Mouse (Mus musculus) heart, postnatal 0 days (tissue): Measurements from ENCODE around the gene Rsbn1l. TPM values are rescaled to one million over a fixed set of nuclear protein-coding genes. Genes with fewer than 3 reads are reported as not detected.

Experiments used
- ATAC-seq: fragments of 200-750 bp; cut with Nextera tagmentation; 2 replicates; pipeline ENCODE4 v1.8.0; 2017; ENCODE audit warnings: low read depth, moderate number of reproducible peaks, moderate library complexity; ENCODE audit not compliant: insufficient read depth
- DNase-seq: peaks from one replicate; pipeline ENCODE4 v3.0.0-alpha.2; 2016; ENCODE audit warnings: low spot score
- H3K27ac ChIP-seq: fragments of 300-500 bp; sonication (generic); 2 replicates; pipeline ENCODE4 v1.5.1; 2014; ENCODE audit warnings: low read depth, mild to moderate bottlenecking
- H3K27me3 ChIP-seq: fragments of 300-500 bp; sonication (generic); 2 replicates; pipeline ENCODE4 v1.6.1; 2014; ENCODE audit warnings: low read length, mixed read lengths; ENCODE audit not compliant: control insufficient read depth, insufficient read depth
- H3K36me3 ChIP-seq: fragments of 300-500 bp; sonication (generic); replicated peaks from 2 replicates; pipeline ENCODE4 v1.6.1; 2014; ENCODE audit warnings: low read length, mixed read lengths; ENCODE audit not compliant: control insufficient read depth, insufficient read depth
- H3K4me1 ChIP-seq: fragments of 300-500 bp; sonication (generic); 2 replicates; pipeline ENCODE4 v1.6.1; 2014; ENCODE audit warnings: antibody characterized with exemption; ENCODE audit not compliant: control insufficient read depth, insufficient read depth
- H3K4me2 ChIP-seq: fragments of 300-500 bp; sonication (generic); 2 replicates; pipeline ENCODE4 v1.6.1; 2014; ENCODE audit warnings: low read depth, mild to moderate bottlenecking, low read length, moderate library complexity
- H3K4me3 ChIP-seq: fragments of 300-500 bp; sonication (generic); 2 replicates; pipeline ENCODE4 v1.5.1; 2014; ENCODE audit warnings: low read depth, low read length
- H3K9ac ChIP-seq: fragments of 300-500 bp; sonication (generic); replicated peaks from 2 replicates; pipeline ENCODE4 v1.6.1; 2014; ENCODE audit warnings: low read depth, low read length, mixed read lengths
- H3K9me3 ChIP-seq: fragments of 300-500 bp; sonication (generic); replicated peaks from 2 replicates; pipeline ENCODE4 v1.6.1; 2016; ENCODE audit warnings: low read length; ENCODE audit not compliant: control insufficient read depth
- CTCF ChIP-seq: IDR thresholded peaks from 2 replicates; pipeline ENCODE4 v1.5.1; 2016; ENCODE audit warnings: antibody characterized with exemption, control low read depth, low read depth
- EP300 ChIP-seq: IDR thresholded peaks from 2 replicates; pipeline ENCODE4 v1.6.1; 2016; ENCODE audit warnings: antibody characterized with exemption, low read depth
- WGBS: fragments of 180-500 bp; shearing (Covaris S2); extraction: QIAGEN DNeasy Blood & Tissue Kit; methylation state at CpG from one replicate; pipeline ENCODE4 v1.1.7; 2014; 5-methylcytosine and 5-hydroxymethylcytosine counted together
- polyA plus RNA-seq: library from polyadenylated mRNA; unstranded; fragments of >200 nt; fragmentation: Nextera tagmentation; extraction: Ambion mirVana; gene quantifications from 2 replicates; pipeline ENCODE4 v1.2.1, GENCODE M21; 2015
- total RNA-seq: library from RNA; depleted of rRNA; stranded (reverse); fragments of >200 nt; gene quantifications from 2 replicates; pipeline ENCODE4 v1.2.3, GENCODE M21; 2014; ENCODE audit warnings: low replicate concordance

Rsbn1l gene
- total and polyA plus RNA-seq, 2 experiments from 2014 or later, result 8.5 to 9.4 TPM

DNA sequence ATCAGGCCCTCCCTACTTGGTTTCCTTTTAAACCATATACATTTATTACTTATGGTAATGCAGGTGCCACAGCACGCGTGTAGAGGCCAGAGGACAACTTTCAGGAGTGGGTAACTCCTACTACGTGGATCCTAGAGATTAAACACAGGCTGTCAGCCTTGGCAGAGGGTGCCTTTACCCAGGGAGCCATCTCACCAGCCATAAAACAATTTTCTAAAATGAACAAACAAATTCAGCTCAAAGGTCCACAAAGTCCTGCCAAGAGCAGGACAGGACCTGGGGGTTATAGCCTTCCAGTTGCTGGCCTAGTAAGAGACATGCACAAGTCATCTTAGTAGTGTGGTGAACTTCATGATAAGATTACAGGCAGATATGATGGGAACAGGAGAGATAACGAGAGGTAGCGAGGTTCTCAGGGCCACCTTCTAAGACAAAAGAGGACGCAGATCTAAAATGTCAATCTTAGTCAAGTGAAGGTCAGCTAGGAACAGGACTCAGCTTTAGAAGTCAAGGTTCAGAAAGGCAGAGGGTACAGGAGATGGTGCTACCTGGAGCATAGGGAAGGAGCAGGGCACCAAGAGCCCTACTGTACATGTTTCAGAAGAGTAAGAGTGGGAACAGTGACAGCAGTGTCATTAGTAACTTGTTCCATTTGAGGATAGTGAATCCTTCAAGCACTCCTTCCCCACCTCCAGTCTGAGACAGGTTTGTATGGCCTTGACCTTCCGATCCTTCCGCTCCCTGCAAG, 34.0 kb upstream of the Rsbn1l start:
- Histone ChIP-seq H3K4me2 (no peak overlapping the region), H3K4me1 (no peaks in the 10 kb centered on the region), H3K4me3 (no peak overlapping the region), H3K9me3 (no peaks in the 10 kb centered on the region), H3K36me3 (peaks cover 72% of the 10 kb centered on the region), H3K9ac (no peak overlapping the region), H3K27me3 (no peaks in the 10 kb centered on the region), H3K27ac (no peak overlapping the region)
- 88% methylated on average over 8 of the region's 8 CpGs for WGBS
- TF ChIP-seq CTCF (no peak), EP300 (no peak)
- DNase-seq, result no peak
- ATAC-seq, result no peak

DNA sequence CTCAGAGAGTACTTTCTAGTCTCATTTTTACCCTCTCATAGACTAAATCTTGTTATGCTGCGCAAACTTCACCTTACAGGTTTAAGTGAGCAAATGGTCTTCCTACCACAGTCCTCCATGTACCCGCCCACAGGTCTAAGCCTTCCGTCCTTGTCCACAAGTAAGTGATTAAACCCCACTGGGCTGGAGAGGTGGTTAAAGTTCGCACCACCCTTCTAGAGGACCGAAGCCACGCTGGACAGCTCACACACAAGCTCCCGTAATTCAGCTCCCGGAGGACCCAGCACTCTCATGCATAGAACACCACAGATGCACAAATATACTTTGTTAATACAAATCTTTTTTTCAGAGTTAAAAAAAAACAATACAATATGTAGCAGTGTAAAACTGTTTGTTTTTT, 30.1 kb upstream of the Rsbn1l start:
- WGBS, result 91% methylated on average over 8 of the region's 8 CpGs
- H3K4me1 ChIP-seq, result no peaks in the 10 kb centered on the region
- no peak for TF ChIP-seq CTCF
- TF ChIP-seq EP300, result no peak
- H3K9ac ChIP-seq, result no peak overlapping the region
- no peaks in the 10 kb centered on the region for H3K27me3 ChIP-seq
- no peak overlapping the region for H3K4me2 ChIP-seq
- H3K36me3 ChIP-seq, result peaks cover 52% of the 10 kb centered on the region
- no peak for DNase-seq
- ATAC-seq, result no peak
- no peak overlapping the region for H3K27ac ChIP-seq
- no peak overlapping the region for H3K4me3 ChIP-seq
- no peaks in the 10 kb centered on the region for H3K9me3 ChIP-seq

DNA sequence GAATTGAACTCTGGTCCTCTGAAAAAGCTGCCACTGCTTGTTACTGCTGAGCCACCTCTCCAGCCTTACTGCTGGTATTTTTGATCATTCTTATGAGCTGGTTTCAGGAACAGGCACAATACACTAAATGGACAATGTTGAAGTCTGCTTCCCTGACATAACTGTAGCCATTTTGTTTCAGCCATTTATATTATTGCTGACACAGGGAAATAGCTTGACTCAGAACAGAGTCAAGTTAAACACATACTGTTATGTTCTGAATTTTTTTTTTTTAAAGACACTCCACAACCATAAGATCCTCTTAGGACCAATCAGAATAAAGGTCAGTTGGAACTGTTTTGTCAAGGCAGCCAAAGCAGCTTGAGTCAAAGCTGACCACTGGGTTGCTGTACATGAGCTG, 27.3 kb upstream of the Rsbn1l start:
- H3K36me3 ChIP-seq, result peaks cover 30% of the 10 kb centered on the region
- no peaks in the 10 kb centered on the region for H3K9me3 ChIP-seq
- H3K9ac ChIP-seq, result no peak overlapping the region
- DNase-seq (no peak), ATAC-seq (no peak)
- no peak overlapping the region for H3K27ac ChIP-seq
- H3K4me1 ChIP-seq, result no peaks in the 10 kb centered on the region
- no peak overlapping the region for H3K4me2 ChIP-seq
- TF ChIP-seq EP300, result no peak
- TF ChIP-seq CTCF, result no peak
- no peaks in the 10 kb centered on the region for H3K27me3 ChIP-seq
- H3K4me3 ChIP-seq, result no peak overlapping the region

DNA sequence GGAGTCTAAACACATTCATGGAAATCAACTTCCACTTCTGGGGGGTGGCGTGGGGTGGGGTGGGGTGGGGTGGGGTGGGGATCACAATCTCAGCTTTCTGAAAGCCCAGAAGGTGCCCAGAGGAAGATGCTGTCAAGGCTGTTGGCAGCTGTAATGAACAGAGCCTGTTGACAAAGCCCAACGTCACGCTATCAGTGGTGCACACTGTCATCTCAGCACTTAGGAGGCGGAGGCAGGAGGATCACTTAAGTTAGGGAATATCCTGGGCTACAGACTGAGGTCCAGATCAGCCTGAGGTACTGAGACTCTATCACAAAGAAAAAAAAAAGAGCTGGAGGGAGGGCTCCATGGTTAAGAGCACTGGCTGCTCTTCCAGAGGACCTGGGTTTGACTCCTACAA, 18.5 kb upstream of the Rsbn1l start:
- Histone ChIP-seq H3K27me3 (no peaks in the 10 kb centered on the region), H3K9ac (no peak overlapping the region), H3K27ac (no peak overlapping the region), H3K9me3 (no peaks in the 10 kb centered on the region), H3K4me2 (no peak overlapping the region), H3K4me1 (no peaks in the 10 kb centered on the region), H3K4me3 (no peak overlapping the region), H3K36me3 (no peaks in the 10 kb centered on the region)
- TF ChIP-seq CTCF, result no peak
- no peak for TF ChIP-seq EP300
- WGBS, result 66% methylated on average over 4 of the region's 4 CpGs
- DNase-seq, result no peak
- ATAC-seq, result no peak

DNA sequence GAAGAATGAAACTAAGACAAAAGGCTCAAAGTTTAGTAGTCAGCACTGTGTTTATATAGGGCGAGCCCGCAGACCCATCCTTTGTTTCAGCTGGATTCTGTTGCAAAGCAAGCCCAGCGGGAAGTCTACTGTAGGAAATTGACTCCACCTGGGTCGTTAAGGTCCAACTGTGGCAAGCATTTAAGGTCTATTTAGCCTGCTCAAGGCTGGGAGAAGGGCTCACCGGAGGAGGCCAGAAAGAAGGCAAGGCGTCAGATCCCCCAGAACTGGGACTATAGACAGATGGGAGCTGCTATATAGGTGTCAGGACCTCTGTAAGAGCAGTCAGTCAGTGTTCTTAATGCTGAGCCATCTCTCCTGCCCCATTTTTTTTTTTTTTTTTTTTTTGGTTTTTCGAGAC, 17.8 kb upstream of the Rsbn1l start:
- Histone ChIP-seq H3K4me1 (no peaks in the 10 kb centered on the region), H3K27me3 (no peaks in the 10 kb centered on the region), H3K9me3 (no peaks in the 10 kb centered on the region), H3K4me2 (no peak overlapping the region), H3K36me3 (no peaks in the 10 kb centered on the region), H3K27ac (no peak overlapping the region), H3K9ac (no peak overlapping the region), H3K4me3 (no peak overlapping the region)
- WGBS, result 60% methylated on average over 6 of the region's 7 CpGs
- no peak for DNase-seq
- ATAC-seq, result no peak
- TF ChIP-seq CTCF (no peak), EP300 (no peak)

DNA sequence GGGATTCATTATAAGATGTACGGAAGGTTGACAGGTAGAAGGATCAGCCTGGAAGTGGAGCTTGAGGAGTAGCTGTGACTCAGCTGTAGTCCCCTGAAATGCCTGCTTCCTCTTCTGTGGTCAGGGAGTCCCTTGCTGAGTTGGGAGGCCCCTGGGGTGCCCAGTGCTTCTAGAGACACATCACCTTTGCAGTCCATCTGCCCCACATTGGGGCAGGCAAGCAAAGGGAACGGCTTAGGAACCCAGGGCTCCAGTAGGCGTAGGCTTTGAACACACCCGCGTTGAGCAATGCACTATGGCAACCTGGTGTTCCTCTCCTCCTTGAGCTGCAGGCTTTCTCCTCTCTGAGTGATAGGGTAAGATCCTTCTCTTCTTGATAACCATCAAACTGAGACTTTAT, 16.9 kb upstream of the Rsbn1l start:
- H3K9me3 ChIP-seq, result no peaks in the 10 kb centered on the region
- no peaks in the 10 kb centered on the region for H3K36me3 ChIP-seq
- DNase-seq (no peak), ATAC-seq (no peak)
- TF ChIP-seq CTCF (no peak), EP300 (no peak)
- WGBS, result 71% methylated on average over 5 of the region's 5 CpGs
- H3K4me1 ChIP-seq, result no peaks in the 10 kb centered on the region; the same call in 1 of the 2 replicates
- H3K9ac ChIP-seq, result no peak overlapping the region
- H3K4me3 ChIP-seq, result no peak overlapping the region
- H3K4me2 ChIP-seq, result no peak overlapping the region
- no peaks in the 10 kb centered on the region for H3K27me3 ChIP-seq
- no peak overlapping the region for H3K27ac ChIP-seq
